Mouse (Mus musculus) lung, postnatal 0 days (tissue): Measurements from ENCODE around the gene Galnt14. TPM values are rescaled to one million over a fixed set of nuclear protein-coding genes. Genes with fewer than 3 reads are reported as not detected.

ENCODE experiments used
- ATAC-seq: fragments of 200-750 bp; cut with Nextera tagmentation; 2 replicates; pipeline ENCODE4 v1.8.0; 2017; ENCODE audit warnings: moderate library complexity
- DNase-seq: peaks from one replicate; pipeline ENCODE4 v3.0.0-alpha.2; 2016; ENCODE audit warnings: low spot score
- H3K27ac ChIP-seq: fragments of 300-500 bp; sonication (generic); 2 replicates; pipeline ENCODE4 v1.5.1; 2014; ENCODE audit warnings: antibody characterized with exemption, mild to moderate bottlenecking, low read length, mixed read lengths
- H3K27me3 ChIP-seq: fragments of 300-500 bp; sonication (generic); replicated peaks from 2 replicates; pipeline ENCODE4 v1.6.1; 2014; ENCODE audit warnings: low read length, mixed read lengths; ENCODE audit not compliant: insufficient read depth
- H3K36me3 ChIP-seq: fragments of 300-500 bp; sonication (generic); 2 replicates; pipeline ENCODE4 v1.6.1; 2014; ENCODE audit warnings: low read length, mixed read lengths; ENCODE audit not compliant: insufficient read depth
- H3K4me1 ChIP-seq: fragments of 300-500 bp; sonication (generic); 2 replicates; pipeline ENCODE4 v1.6.1; 2014; ENCODE audit warnings: antibody characterized with exemption, low read depth, low read length, mixed read lengths; ENCODE audit not compliant: insufficient read depth
- H3K4me2 ChIP-seq: fragments of 300-500 bp; sonication (generic); replicated peaks from 2 replicates; pipeline ENCODE4 v1.6.1; 2014; ENCODE audit warnings: low read depth, mild to moderate bottlenecking, low read length, moderate library complexity, mixed read lengths
- H3K4me3 ChIP-seq: fragments of 300-500 bp; sonication (generic); 2 replicates; pipeline ENCODE4 v1.5.1; 2014; ENCODE audit warnings: low read depth, low read length
- H3K9ac ChIP-seq: fragments of 300-500 bp; sonication (generic); replicated peaks from 2 replicates; pipeline ENCODE4 v1.6.1; 2014; ENCODE audit warnings: low read depth, mild to moderate bottlenecking
- H3K9me3 ChIP-seq: fragments of 300-500 bp; sonication (generic); 2 replicates; pipeline ENCODE4 v1.6.1; 2016; ENCODE audit warnings: low read length, mixed read lengths
- CTCF ChIP-seq: IDR thresholded peaks from 2 replicates; pipeline ENCODE4 v1.5.1; 2016; ENCODE audit warnings: antibody characterized with exemption, mild to moderate bottlenecking
- EP300 ChIP-seq: IDR thresholded peaks from 2 replicates; pipeline ENCODE4 v1.6.1; 2016; ENCODE audit warnings: antibody characterized with exemption, mild to moderate bottlenecking, control low read depth
- WGBS: fragments of 180-500 bp; shearing (Covaris S2); extraction: QIAGEN DNeasy Blood & Tissue Kit; methylation state at CpG from one replicate; pipeline ENCODE4 v1.1.7; 2014; 5-methylcytosine and 5-hydroxymethylcytosine counted together
- polyA plus RNA-seq: library from polyadenylated mRNA; unstranded; fragments of >200 nt; fragmentation: Nextera tagmentation; extraction: Ambion mirVana; gene quantifications from 2 replicates; pipeline ENCODE4 v1.2.1, GENCODE M21; 2015

The Galnt14 gene
- polyA plus RNA-seq, 1 experiment from 2014 or later: 0.06 TPM

DNA sequence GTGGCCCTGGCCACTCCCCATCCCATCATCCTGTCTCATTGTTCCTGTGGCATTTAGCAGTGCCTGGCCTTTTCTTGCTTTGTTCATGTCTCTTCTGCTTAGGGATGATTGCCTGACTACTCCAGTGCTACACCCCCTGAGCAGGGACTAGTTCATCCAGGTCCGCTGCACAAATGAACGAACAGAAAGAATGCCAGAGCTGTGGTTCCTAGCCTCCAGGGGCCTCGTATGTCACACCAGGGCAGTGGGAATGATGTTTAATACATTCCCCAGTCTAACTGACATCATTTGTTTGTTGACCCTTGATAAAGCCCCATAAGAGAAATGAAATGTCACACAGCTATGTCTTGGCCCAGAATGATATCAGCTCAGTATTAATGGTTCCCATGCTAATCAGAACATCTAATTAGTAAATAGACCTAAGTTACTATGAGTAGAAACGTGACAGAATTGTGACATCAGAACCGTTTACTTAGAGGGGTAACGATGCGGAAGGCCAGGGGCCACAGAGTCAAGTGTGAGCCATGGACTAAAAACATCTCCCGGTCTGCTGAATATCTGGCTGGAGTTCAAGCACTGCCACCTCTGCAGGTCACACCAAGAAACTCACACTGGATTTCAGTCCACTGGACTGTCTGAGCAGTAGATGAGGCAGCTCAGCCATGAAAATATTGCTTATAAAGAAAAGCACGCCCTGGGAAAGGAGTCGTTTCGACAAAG is 76.1 kb downstream of the Galnt14 start:
- WGBS: 57% methylated on average over 11 of the region's 11 CpGs
- Histone ChIP-seq H3K27ac (no peak overlapping the region), H3K4me3 (no peak overlapping the region), H3K9ac (no peak overlapping the region), H3K4me2 (no peak overlapping the region), H3K4me1 (no peaks in the 10 kb centered on the region), H3K9me3 (no peaks in the 10 kb centered on the region), H3K27me3 (no peaks in the 10 kb centered on the region), H3K36me3 (no peaks in the 10 kb centered on the region)
- TF ChIP-seq EP300 (no peak), CTCF (no peak)
- DNase-seq: no peak
- no peak for ATAC-seq

DNA sequence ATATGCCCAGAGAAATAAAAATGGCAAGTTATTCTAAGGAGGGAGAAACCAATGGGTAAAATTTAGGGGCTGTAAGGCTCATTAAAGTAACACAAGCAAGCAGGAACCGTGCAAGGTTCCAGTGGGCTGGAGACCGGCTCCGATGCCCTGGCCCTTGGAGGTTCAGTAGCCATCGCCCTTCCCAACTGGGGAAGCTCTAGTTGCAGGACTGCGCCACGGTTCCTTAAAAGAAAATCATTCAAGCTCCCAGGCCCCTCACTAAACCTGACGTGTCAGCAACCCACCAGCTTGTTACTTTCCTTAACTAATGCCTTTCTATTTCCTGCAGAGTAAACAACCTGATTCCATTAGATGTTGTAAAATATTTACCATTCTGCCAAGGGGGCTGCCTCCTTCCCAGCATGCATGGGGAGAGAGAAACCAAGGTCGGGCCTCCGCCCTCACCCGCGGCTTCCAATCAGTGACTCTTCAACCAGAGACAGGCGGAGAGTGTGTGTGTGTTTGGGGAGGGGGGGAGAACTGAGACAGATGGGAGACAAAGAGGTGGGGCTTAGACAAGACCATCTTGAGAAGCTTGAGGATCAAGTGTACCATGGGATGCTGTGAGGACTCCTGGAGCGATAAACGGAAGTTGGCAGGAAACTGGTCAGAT is 81.9 kb downstream of the Galnt14 start:
- Histone ChIP-seq H3K27me3 (no peaks in the 10 kb centered on the region), H3K4me2 (no peak overlapping the region), H3K27ac (no peak overlapping the region), H3K4me3 (no peak overlapping the region), H3K9ac (no peak overlapping the region), H3K36me3 (no peaks in the 10 kb centered on the region), H3K9me3 (no peaks in the 10 kb centered on the region), H3K4me1 (no peaks in the 10 kb centered on the region)
- ATAC-seq (no peak), DNase-seq (no peak)
- TF ChIP-seq EP300 (no peak), CTCF (no peak)
- WGBS: 74% methylated on average over 14 of the region's 14 CpGs

DNA sequence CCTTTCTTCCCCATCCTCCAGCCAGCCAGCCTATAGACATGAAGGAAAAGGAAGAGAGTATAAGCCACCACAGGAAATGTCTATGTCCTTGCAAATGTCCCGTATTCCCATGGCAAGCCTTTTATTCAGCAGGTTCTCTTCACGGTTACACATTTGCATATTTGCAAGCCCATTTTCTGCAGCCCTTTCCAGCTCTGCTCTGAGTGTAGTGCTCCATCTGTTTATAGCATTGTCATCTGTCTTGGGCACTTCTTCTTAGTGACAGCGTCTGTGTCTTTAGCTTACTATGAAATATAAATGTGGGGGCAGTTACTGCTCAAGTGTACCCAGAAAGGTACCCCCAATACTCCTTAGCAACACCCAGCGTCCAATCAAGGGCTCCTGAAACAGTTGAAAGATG is 83.3 kb downstream of the Galnt14 start:
- Histone ChIP-seq H3K9me3 (no peaks in the 10 kb centered on the region), H3K27ac (no peak overlapping the region), H3K27me3 (no peaks in the 10 kb centered on the region), H3K4me2 (no peak overlapping the region), H3K9ac (no peak overlapping the region), H3K4me3 (no peak overlapping the region), H3K36me3 (no peaks in the 10 kb centered on the region), H3K4me1 (no peaks in the 10 kb centered on the region)
- TF ChIP-seq CTCF (no peak), EP300 (no peak)
- WGBS: 67% methylated on average over 4 of the region's 4 CpGs
- ATAC-seq (no peak), DNase-seq (no peak)

- no peak for ATAC-seq
- DNase-seq: no peak
- H3K36me3 ChIP-seq: no peaks in the 10 kb centered on the region
- H3K9ac ChIP-seq: no peak overlapping the region
- H3K27ac ChIP-seq: no peak overlapping the region
- 89% methylated on average over 4 of the region's 4 CpGs for WGBS
- H3K4me2 ChIP-seq: no peak overlapping the region
- H3K4me1 ChIP-seq: no peaks in the 10 kb centered on the region
- H3K27me3 ChIP-seq: no peaks in the 10 kb centered on the region
- TF ChIP-seq CTCF (no peak), EP300 (no peak)
- no peaks in the 10 kb centered on the region for H3K9me3 ChIP-seq
- no peak overlapping the region for H3K4me3 ChIP-seq
Observed at GRCm38 (mm10) chr17:73620049-73620448, 90.2 kb downstream of the Galnt14 start.

- no peak for ATAC-seq
- WGBS: 44% methylated on average over 5 of the region's 5 CpGs
- Histone ChIP-seq H3K4me2 (no peak overlapping the region), H3K27me3 (no peaks in the 10 kb centered on the region), H3K27ac (no peak overlapping the region), H3K4me3 (no peak overlapping the region), H3K36me3 (no peaks in the 10 kb centered on the region), H3K4me1 (no peaks in the 10 kb centered on the region), H3K9ac (no peak overlapping the region), H3K9me3 (no peaks in the 10 kb centered on the region)
- DNase-seq: no peak
- TF ChIP-seq EP300: no peak
- no peak for TF ChIP-seq CTCF
Observed at GRCm38 (mm10) chr17:73602552-73603478, 107.4 kb downstream of the Galnt14 start.

DNA sequence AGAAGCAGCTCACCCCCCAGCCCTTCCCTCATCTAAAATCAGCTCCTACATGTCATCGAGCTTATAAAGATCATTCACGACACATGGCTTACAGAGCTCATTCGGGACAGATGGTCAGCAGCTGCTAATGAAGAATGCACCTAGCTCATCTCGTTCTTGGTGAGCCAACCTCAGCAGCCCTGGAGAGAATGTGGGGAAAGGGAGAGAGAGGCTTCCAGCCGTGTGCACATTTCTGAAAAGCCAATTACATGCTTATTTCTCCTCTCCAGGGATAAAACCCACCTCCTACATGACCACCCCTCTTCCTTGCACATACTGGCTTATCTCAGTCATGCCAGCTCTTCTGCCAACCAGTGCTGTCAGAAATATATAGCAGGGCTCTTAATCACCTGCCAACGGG is 110.3 kb downstream of the Galnt14 start:
- TF ChIP-seq EP300 (no peak), CTCF (no peak)
- Histone ChIP-seq H3K36me3 (no peaks in the 10 kb centered on the region), H3K27ac (no peak overlapping the region), H3K27me3 (no peaks in the 10 kb centered on the region), H3K4me3 (no peak overlapping the region), H3K9ac (no peak overlapping the region), H3K4me1 (no peaks in the 10 kb centered on the region), H3K4me2 (no peak overlapping the region), H3K9me3 (no peaks in the 10 kb centered on the region)
- 70% methylated on average over 6 of the region's 6 CpGs for WGBS
- DNase-seq (no peak), ATAC-seq (no peak)
